Mouse (Mus musculus) lung, embryonic 14.5 days (tissue): ENCODE results near the gene Ccn1. TPM values are rescaled to one million over a fixed set of nuclear protein-coding genes. Genes with fewer than 3 reads are reported as not detected.
A peak's percentile ranks its signal among the peaks of the same experiment; 100 is the strongest.

Experiments used
- ATAC-seq: fragments of 200-750 bp; cut with Nextera tagmentation; 2 replicates; pipeline ENCODE4 v1.8.0; 2017; ENCODE audit warnings: mild to moderate bottlenecking, moderate TSS enrichment, moderate library complexity; ENCODE audit not compliant: insufficient read depth
- DNase-seq: peaks from one replicate; pipeline ENCODE4 v3.0.0-alpha.2; 2015
- H3K27ac ChIP-seq: fragments of 300-500 bp; sonication (generic); 2 replicates; pipeline ENCODE4 v1.5.1; 2014; ENCODE audit warnings: low read depth, mild to moderate bottlenecking, moderate library complexity
- H3K27me3 ChIP-seq: fragments of 300-500 bp; sonication (generic); 2 replicates; pipeline ENCODE4 v1.6.1; 2014; ENCODE audit warnings: low read length, control low read depth; ENCODE audit not compliant: insufficient read depth
- H3K36me3 ChIP-seq: fragments of 300-500 bp; sonication (generic); 2 replicates; pipeline ENCODE4 v1.6.1; 2014; ENCODE audit warnings: control low read depth; ENCODE audit not compliant: insufficient read depth
- H3K4me1 ChIP-seq: fragments of 300-500 bp; sonication (generic); 2 replicates; pipeline ENCODE4 v1.6.1; 2014; ENCODE audit warnings: antibody characterized with exemption, control low read depth; ENCODE audit not compliant: insufficient read depth
- H3K4me2 ChIP-seq: fragments of 300-500 bp; sonication (generic); 2 replicates; pipeline ENCODE4 v1.6.1; 2014; ENCODE audit warnings: mild to moderate bottlenecking
- H3K4me3 ChIP-seq: fragments of 300-500 bp; sonication (generic); 2 replicates; pipeline ENCODE4 v1.5.1; 2014; ENCODE audit warnings: low read depth, low read length
- H3K9ac ChIP-seq: fragments of 300-500 bp; sonication (generic); 2 replicates; pipeline ENCODE4 v1.6.1; 2014
- H3K9me3 ChIP-seq: fragments of 300-500 bp; sonication (generic); 2 replicates; pipeline ENCODE4 v1.6.1; 2016; ENCODE audit warnings: low read depth, low read length, control low read depth
- CTCF ChIP-seq: IDR thresholded peaks from 2 replicates; pipeline ENCODE4 v1.5.1; 2016; ENCODE audit warnings: antibody characterized with exemption, low read depth
- WGBS: fragments of 180-500 bp; shearing (Covaris S2); extraction: QIAGEN DNeasy Blood & Tissue Kit; methylation state at CpG from one replicate; pipeline ENCODE4 v1.1.7; 2014; 5-methylcytosine and 5-hydroxymethylcytosine counted together
- polyA plus RNA-seq: library from polyadenylated mRNA; unstranded; fragments of >200 nt; fragmentation: Nextera tagmentation; extraction: Ambion mirVana; gene quantifications from 2 replicates; pipeline ENCODE4 v1.2.1, GENCODE M21; 2014

The Ccn1 gene
- polyA plus RNA-seq, 1 experiment from 2014 or later: 41.6 TPM

DNA sequence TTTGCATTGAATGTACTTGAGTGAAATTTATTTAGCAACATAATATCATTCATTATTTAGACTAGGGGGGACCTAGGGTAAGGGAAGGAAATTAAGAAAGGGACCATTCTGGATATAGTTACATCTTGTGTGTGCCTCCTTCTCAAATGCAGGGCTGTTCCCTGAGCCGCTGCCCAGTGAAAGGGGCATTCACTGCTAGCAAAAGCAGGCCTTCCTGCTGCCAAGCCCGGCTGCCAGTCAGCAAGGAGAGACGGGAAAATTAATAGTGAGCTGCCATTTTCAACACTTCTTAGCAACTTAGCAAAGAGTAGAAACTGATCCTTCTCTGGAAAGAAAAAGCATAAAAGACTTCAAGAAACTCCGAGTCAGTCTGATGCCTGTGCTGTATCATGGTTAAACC is 34.4 kb upstream of the Ccn1 start:
- no peaks in the 10 kb centered on the region for H3K36me3 ChIP-seq
- H3K4me1 ChIP-seq: peaks cover 11% of the 10 kb centered on the region; the same call in 1 of the 2 replicates
- WGBS: 53% methylated on average over 4 of the region's 4 CpGs
- no peaks in the 10 kb centered on the region for H3K9me3 ChIP-seq
- H3K9ac ChIP-seq: no peak overlapping the region
- TF ChIP-seq CTCF: no peak
- H3K4me2 ChIP-seq: no peak overlapping the region
- no peak overlapping the region for H3K4me3 ChIP-seq
- DNase-seq (no peak), ATAC-seq (no peak)
- H3K27ac ChIP-seq: peak overlapping the region; percentile 68
- H3K27me3 ChIP-seq: no peaks in the 10 kb centered on the region

DNA sequence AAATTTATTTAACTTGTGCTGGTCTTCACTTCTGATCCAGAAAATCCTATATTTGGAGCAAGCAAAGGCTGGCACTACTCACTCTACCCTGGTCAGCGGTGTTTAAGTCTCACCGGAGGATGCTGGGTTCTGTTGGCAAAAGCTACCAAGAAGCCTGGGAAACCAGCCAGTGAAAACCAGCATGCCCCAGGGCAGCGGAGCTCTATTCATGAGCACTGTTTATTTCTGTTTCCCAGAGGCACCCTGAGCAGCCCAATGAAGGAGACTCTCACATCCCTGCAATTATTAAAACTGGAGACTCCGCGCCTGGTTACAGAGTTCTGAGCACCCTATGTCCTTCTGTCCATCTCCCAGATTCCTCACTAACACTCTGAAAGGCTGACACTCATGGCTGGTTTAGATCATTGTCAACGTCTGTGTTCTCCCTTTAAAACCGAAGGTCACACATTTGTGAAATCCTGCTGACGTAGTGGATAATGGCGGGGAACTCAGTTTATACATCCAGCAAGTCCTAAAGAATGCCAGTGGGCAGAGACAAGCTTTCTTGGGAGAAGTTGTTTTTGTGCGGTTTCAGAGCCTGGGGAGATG is 31.7 kb upstream of the Ccn1 start:
- TF ChIP-seq CTCF: no peak
- 0 out of 2 replicates have a peak overlapping the region, but pooled peaks have one; percentile 6 for H3K27ac ChIP-seq
- H3K27me3 ChIP-seq: no peaks in the 10 kb centered on the region
- H3K4me3 ChIP-seq: no peak overlapping the region
- 67% methylated on average over 10 of the region's 10 CpGs for WGBS
- no peak overlapping the region for H3K4me2 ChIP-seq
- peaks cover 11% of the 10 kb centered on the region; the same call in 1 of the 2 replicates for H3K4me1 ChIP-seq
- no peak for DNase-seq
- H3K9me3 ChIP-seq: no peaks in the 10 kb centered on the region
- H3K36me3 ChIP-seq: no peaks in the 10 kb centered on the region
- no peak overlapping the region for H3K9ac ChIP-seq
- ATAC-seq: no peak

DNA sequence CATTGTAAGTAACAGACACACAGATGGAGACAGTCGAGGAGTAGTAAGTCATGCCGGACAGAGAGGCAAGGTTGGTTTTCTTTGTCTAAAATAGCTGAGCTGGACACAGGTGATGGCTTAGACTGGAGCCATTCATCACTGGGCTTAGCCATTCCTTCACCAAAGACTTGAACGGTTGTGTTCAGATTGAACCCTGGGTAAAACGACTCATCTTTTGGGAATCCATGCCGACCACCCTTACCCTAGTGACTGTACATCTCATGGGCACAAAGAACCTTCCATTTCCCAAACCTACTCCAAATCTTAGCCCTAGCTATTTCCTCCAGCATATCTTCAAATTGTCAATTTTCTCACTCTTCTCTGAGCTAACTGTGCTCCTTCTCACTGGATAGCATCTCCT is 30.9 kb upstream of the Ccn1 start:
- no peak overlapping the region for H3K9ac ChIP-seq
- DNase-seq (no peak), ATAC-seq (no peak)
- H3K27me3 ChIP-seq: no peaks in the 10 kb centered on the region
- no peak overlapping the region for H3K27ac ChIP-seq
- no peaks in the 10 kb centered on the region for H3K9me3 ChIP-seq
- no peak for TF ChIP-seq CTCF
- H3K4me2 ChIP-seq: no peak overlapping the region
- peaks cover 11% of the 10 kb centered on the region; the same call in 1 of the 2 replicates for H3K4me1 ChIP-seq
- no peaks in the 10 kb centered on the region for H3K36me3 ChIP-seq
- no peak overlapping the region for H3K4me3 ChIP-seq
- WGBS: 91% methylated on average over 5 of the region's 5 CpGs

DNA sequence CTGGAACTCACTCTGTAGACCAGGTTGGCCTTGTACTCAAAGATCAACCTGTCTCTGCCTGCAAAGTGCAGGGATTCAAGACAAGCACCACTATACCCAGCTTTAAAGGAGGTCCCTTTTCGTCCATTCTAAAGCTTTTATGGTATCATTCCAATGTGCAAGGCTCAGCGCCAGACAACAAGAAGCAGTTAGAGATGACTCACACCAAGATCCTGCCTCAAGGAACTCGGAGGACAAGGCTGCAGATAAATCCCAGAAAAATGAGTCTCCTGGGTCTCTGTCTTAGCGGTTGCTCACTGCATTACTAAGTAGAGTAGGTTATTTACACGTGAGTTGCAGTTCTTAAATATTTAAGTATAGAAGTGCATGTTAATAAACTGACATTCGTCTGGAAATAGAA is 26.4 kb upstream of the Ccn1 start:
- WGBS: 82% methylated on average over 6 of the region's 6 CpGs
- no peak for TF ChIP-seq CTCF

DNA sequence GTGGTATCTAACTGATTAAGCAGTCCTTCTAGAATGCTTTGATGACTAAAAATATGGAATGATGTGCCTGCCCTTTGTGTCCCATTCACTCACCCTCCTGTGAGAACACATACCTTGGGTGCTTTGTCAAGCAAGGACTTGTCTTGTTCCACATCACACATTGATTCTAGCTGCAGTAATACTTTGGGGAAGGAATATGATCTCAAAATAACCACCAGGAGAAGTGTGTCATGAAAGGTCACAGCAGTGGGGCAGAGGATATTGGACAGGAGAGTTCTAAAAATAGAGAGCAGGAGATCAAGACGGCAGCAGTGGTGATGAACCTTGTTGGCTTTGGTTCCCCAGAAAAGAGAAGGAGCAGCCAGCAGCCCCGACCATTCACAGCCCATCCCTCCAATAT is 25.0 kb upstream of the Ccn1 start:
- no peak overlapping the region for H3K9ac ChIP-seq
- no peak for TF ChIP-seq CTCF
- no peaks in the 10 kb centered on the region for H3K36me3 ChIP-seq
- no peaks in the 10 kb centered on the region for H3K27me3 ChIP-seq
- H3K4me1 ChIP-seq: no peaks in the 10 kb centered on the region
- no peaks in the 10 kb centered on the region for H3K9me3 ChIP-seq
- no peak overlapping the region for H3K27ac ChIP-seq
- ATAC-seq: no peak
- no peak for DNase-seq
- no peak overlapping the region for H3K4me2 ChIP-seq
- H3K4me3 ChIP-seq: no peak overlapping the region
- 46% methylated on average over 2 of the region's 2 CpGs for WGBS

More for the DNA sequence above, 26.4 kb upstream of the Ccn1 start:
- Histone ChIP-seq H3K4me3 (no peak overlapping the region), H3K4me2 (no peak overlapping the region), H3K36me3 (no peaks in the 10 kb centered on the region), H3K9me3 (no peaks in the 10 kb centered on the region), H3K4me1 (no peaks in the 10 kb centered on the region), H3K9ac (no peak overlapping the region), H3K27me3 (no peaks in the 10 kb centered on the region), H3K27ac (no peak overlapping the region)
- DNase-seq: no peak
- no peak for ATAC-seq

DNA sequence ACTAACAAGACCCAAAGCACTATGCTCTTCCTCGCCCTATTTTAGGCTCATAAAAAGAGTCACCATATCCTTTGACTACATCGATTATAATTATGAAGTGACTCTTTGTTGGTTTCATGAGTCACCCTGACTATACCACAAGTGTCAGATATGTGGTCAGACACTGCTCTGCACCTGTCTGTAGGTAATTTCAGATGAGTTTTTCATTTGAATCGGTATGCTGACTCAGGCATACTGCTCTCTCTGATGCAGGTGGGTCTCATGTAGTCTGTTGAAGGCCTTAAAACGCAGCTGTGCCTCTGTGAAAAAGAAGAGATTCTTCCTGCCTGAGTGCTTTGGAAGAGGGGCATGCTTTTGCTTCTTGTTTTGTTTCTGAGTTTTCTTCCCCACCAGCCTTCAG is 16.6 kb upstream of the Ccn1 start:
- no peak for TF ChIP-seq CTCF
- H3K9ac ChIP-seq: no peak overlapping the region
- DNase-seq (no peak), ATAC-seq (no peak)
- no peaks in the 10 kb centered on the region for H3K9me3 ChIP-seq
- H3K36me3 ChIP-seq: no peaks in the 10 kb centered on the region
- H3K4me2 ChIP-seq: no peak overlapping the region
- H3K4me3 ChIP-seq: no peak overlapping the region
- no peak overlapping the region for H3K27ac ChIP-seq
- H3K4me1 ChIP-seq: no peaks in the 10 kb centered on the region
- no peaks in the 10 kb centered on the region for H3K27me3 ChIP-seq
- WGBS: 87% methylated on average over 4 of the region's 4 CpGs

DNA sequence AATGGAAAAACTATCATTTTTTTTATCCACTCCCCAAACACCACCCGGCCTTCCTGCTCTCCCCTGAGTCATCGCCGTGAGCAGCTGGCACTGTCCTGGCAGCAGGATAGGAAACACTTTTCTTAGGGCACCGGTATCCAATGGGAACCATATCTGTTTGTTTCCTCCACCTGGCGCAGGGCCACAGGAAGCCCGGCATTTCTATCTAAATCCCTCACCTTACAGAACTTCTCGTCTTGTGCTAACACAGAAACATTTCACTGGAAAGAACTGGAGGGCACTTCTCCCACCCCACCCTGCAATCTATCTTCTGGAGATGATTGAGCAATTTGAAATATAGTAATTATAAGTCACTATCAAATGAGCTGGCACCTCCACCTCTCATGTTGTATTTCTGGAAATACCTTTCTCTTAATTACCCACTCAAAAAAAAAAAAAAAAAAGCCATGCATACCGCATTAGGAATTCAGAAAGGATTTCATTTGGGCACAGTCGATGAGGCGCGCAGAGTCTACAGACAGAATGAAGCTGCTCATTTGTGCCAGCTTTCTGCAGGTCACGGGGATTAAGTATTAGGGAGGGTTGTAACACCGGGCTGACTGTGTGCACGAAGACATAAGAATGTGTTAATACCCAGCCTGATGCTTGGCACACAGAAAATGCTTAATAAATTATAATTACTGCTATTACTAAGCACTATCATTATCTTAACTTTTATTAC is 7.4 kb upstream of the Ccn1 start:
- ATAC-seq (no peak), DNase-seq (no peak)
- H3K36me3 ChIP-seq: no peaks in the 10 kb centered on the region
- H3K27ac ChIP-seq: no peak overlapping the region
- peaks cover 12% of the 10 kb centered on the region for H3K4me1 ChIP-seq
- TF ChIP-seq CTCF: no peak
- H3K4me2 ChIP-seq: no peak overlapping the region
- H3K4me3 ChIP-seq: no peak overlapping the region
- WGBS: 71% methylated on average over 14 of the region's 14 CpGs
- no peak overlapping the region for H3K9ac ChIP-seq
- H3K27me3 ChIP-seq: no peaks in the 10 kb centered on the region
- no peaks in the 10 kb centered on the region for H3K9me3 ChIP-seq
